In the genomic region with DNA sequence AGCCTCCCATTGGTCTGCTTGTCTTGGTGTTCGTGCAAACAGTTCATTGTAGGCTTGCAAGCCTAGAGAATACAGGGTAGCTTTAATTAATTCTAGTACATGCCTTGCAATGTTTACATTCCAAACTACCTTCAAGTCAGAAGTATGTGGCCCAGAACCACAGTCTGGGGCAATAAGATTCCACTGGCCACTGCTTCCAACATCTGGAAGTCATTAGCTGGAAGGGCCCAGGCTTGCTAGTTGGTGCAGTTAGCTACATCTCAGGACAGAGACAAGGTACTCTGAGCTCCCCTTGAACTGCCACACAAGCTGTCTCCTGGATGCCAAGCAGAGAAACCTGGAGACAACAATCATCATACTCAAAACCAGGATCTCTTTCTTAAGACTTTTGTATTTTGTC, we compare ENCODE assay signal across 18 mouse cellular contexts.
DNase-seq lines count a peak whose midpoint lies in the region; ATAC-seq and TF ChIP-seq lines count a peak whose summit lies in the region.
"Had no signal": no experiment of that assay in that cellular context is flagged by ENCODE, and none has a peak within 500 bp of the region (broad histone marks: within the 10 kb centered on the region; RNA-seq: fewer than 3 reads in every experiment).

No protein-coding gene starts in this region.

- no peak overlapping the region for H3K4me3 ChIP-seq in hindbrain, embryonic 10.5 days
- no peak overlapping the region for H3K4me3 ChIP-seq in hindbrain, postnatal 0 days (ENCODE audit: low read length)
- H3K4me3 ChIP-seq: liver, embryonic 13.5 days; midbrain, embryonic 13.5 days; neural tube, embryonic 12.5 days had no signal

- no peaks in the 10 kb centered on the region for H3K27me3 ChIP-seq in hindbrain, embryonic 10.5 days (ENCODE audit: insufficient read depth, poor library complexity, severe bottlenecking)
- H3K27me3 ChIP-seq in hindbrain, postnatal 0 days (ENCODE audit: insufficient read depth, low read length): no peaks in the 10 kb centered on the region
- H3K27me3 ChIP-seq: liver, embryonic 13.5 days; midbrain, embryonic 13.5 days; neural tube, embryonic 12.5 days had no signal

- peaks cover 13% of the 10 kb centered on the region for H3K4me1 ChIP-seq in hindbrain, embryonic 10.5 days (replicated peaks)
- no peaks in the 10 kb centered on the region for H3K4me1 ChIP-seq in hindbrain, postnatal 0 days (ENCODE audit: insufficient read depth, low read length)
- H3K4me1 ChIP-seq: liver, embryonic 13.5 days; midbrain, embryonic 13.5 days; neural tube, embryonic 12.5 days had no signal

- H3K4me2 ChIP-seq in hindbrain, postnatal 0 days (ENCODE audit: low read depth, low read length): no peak overlapping the region
- H3K4me2 ChIP-seq: liver, embryonic 13.5 days; lung, embryonic 14.5 days; midbrain, embryonic 13.5 days; neural tube, embryonic 12.5 days had no signal

- no peak for TF ChIP-seq CTCF in hindbrain, postnatal 0 days (IDR thresholded peaks at IDR 0.05; ENCODE audit: low read depth)

- ATAC-seq in hindbrain, postnatal 0 days: no peak
- ATAC-seq in erythroblast, adult 5-6 weeks (replicated peaks; ENCODE audit: low FRiP score, poor library complexity, severe bottlenecking): no peak
- ATAC-seq: midbrain, embryonic 13.5 days had no signal

- peak; percentile 25 for DNase-seq in hindbrain, embryonic 10.5 days (ENCODE audit: low spot score)
- DNase-seq in hindbrain, postnatal 0 days (ENCODE audit: low spot score): no peak
- peak; percentile 45 for DNase-seq in embryo, embryonic 11.5 days (ENCODE audit: low read depth, low spot score)
- peak; percentile 80 for DNase-seq in forelimb bud, embryonic 11.5 days (ENCODE audit: low read depth, low spot score)
- peak; percentile 9 for DNase-seq in yolk sac, embryonic 10.5 days (ENCODE audit: low spot score)
- DNase-seq in cerebellum, adult 9-11 months: no peak
- no peak for DNase-seq in heart, adult 18-20 months
- DNase-seq: adrenal gland, adult 8-10 months; cerebellum, adult 9-10 months; kidney, adult 8-10 months; kidney, postnatal 14 days; liver, embryonic 13.5 days; lung, embryonic 14.5 days; right cerebral cortex, adult 18-20 months; thymus, adult 18-20 months had no signal

- 39% methylated on average over 1 of the region's 1 CpGs for whole genome bisulfite sequencing in hindbrain, embryonic 10.5 days
- WGBS in hindbrain, postnatal 0 days: 65% methylated on average over 1 of the region's 1 CpGs

- H3K27ac ChIP-seq in hindbrain, embryonic 10.5 days: no peak overlapping the region
- H3K27ac ChIP-seq in hindbrain, postnatal 0 days: no peak overlapping the region
- H3K27ac ChIP-seq: liver, embryonic 13.5 days; midbrain, embryonic 13.5 days; neural tube, embryonic 12.5 days had no signal

- no peaks in the 10 kb centered on the region for H3K36me3 ChIP-seq in hindbrain, embryonic 10.5 days
- no peaks in the 10 kb centered on the region for H3K36me3 ChIP-seq in hindbrain, postnatal 0 days (ENCODE audit: insufficient read depth, low read length)
- H3K36me3 ChIP-seq: liver, embryonic 13.5 days; midbrain, embryonic 13.5 days; neural tube, embryonic 12.5 days had no signal

- no peaks in the 10 kb centered on the region for H3K9me3 ChIP-seq in hindbrain, embryonic 10.5 days
- no peaks in the 10 kb centered on the region for H3K9me3 ChIP-seq in hindbrain, postnatal 0 days (ENCODE audit: low read length)
- H3K9me3 ChIP-seq: liver, embryonic 13.5 days; neural tube, embryonic 12.5 days had no signal

- H3K9ac ChIP-seq in hindbrain, postnatal 0 days (replicated peaks; ENCODE audit: low read length): no peak overlapping the region
- H3K9ac ChIP-seq: liver, embryonic 13.5 days; lung, embryonic 14.5 days; midbrain, embryonic 13.5 days; neural tube, embryonic 12.5 days had no signal

Comparison
In these comparisons a context has a peak if more than half of its experiments do, and no peak if none do; other contexts are left out.
1. DNase-seq: peak in hindbrain, embryonic 10.5 days (single experiment), embryo, embryonic 11.5 days (single experiment), forelimb bud, embryonic 11.5 days (single experiment) and yolk sac, embryonic 10.5 days (single experiment); none in hindbrain, postnatal 0 days (single experiment), cerebellum, adult 9-11 months (single experiment) and heart, adult 18-20 months (0 of 2).